Mouse (Mus musculus) stomach, embryonic 14.5 days (tissue): ENCODE data around the gene Iffo1. TPM values are rescaled to one million over a fixed set of nuclear protein-coding genes. Genes with fewer than 3 reads are reported as not detected.

Experiments used
- ATAC-seq: fragments of 200-750 bp; cut with Nextera tagmentation; 2 replicates; pipeline ENCODE4 v1.8.0; 2017; ENCODE audit warnings: low read depth, moderate TSS enrichment; ENCODE audit not compliant: insufficient number of reproducible peaks, insufficient read depth, low FRiP score
- H3K27ac ChIP-seq: fragments of 300-500 bp; sonication (generic); 2 replicates; pipeline ENCODE4 v1.5.1; 2014; ENCODE audit warnings: mild to moderate bottlenecking, low read length, moderate library complexity, mixed read lengths
- H3K27me3 ChIP-seq: fragments of 300-500 bp; sonication (generic); 2 replicates; pipeline ENCODE4 v1.6.1; 2014; ENCODE audit warnings: low read length, control low read depth, mixed read lengths; ENCODE audit not compliant: control insufficient read depth, insufficient read depth
- H3K36me3 ChIP-seq: fragments of 300-500 bp; sonication (generic); 2 replicates; pipeline ENCODE4 v1.6.1; 2014; ENCODE audit warnings: mild to moderate bottlenecking, control low read depth, low read length, moderate library complexity, mixed read lengths; ENCODE audit not compliant: control insufficient read depth, insufficient read depth
- H3K4me1 ChIP-seq: fragments of 300-500 bp; sonication (generic); 2 replicates; pipeline ENCODE4 v1.6.1; 2014; ENCODE audit warnings: low read length, control low read depth, mixed read lengths; ENCODE audit not compliant: control insufficient read depth, insufficient read depth
- H3K4me2 ChIP-seq: fragments of 300-500 bp; sonication (generic); replicated peaks from 2 replicates; pipeline ENCODE4 v1.6.1; 2014; ENCODE audit warnings: low read depth, low read length, control low read depth
- H3K4me3 ChIP-seq: fragments of 300-500 bp; sonication (generic); 2 replicates; pipeline ENCODE4 v1.5.1; 2014; ENCODE audit warnings: low read depth, low read length, control low read depth
- H3K9ac ChIP-seq: fragments of 300-500 bp; sonication (generic); replicated peaks from 2 replicates; pipeline ENCODE4 v1.6.1; 2014; ENCODE audit warnings: low read depth, mild to moderate bottlenecking, control low read depth, low read length, moderate library complexity, mixed read lengths
- H3K9me3 ChIP-seq: fragments of 300-500 bp; sonication (generic); 2 replicates; pipeline ENCODE4 v1.6.1; 2016; ENCODE audit warnings: low read depth, low read length, control low read depth; ENCODE audit not compliant: control insufficient read depth
- WGBS: fragments of 180-500 bp; shearing (Covaris S2); extraction: QIAGEN DNeasy Blood & Tissue Kit; methylation state at CpG from one replicate; pipeline ENCODE4 v1.1.7; 2014; 5-methylcytosine and 5-hydroxymethylcytosine counted together
- polyA plus RNA-seq: library from polyadenylated mRNA; unstranded; fragments of >200 nt; fragmentation: Nextera tagmentation; extraction: Ambion mirVana; gene quantifications from 2 replicates; pipeline ENCODE4 v1.2.1, GENCODE M21; 2014

The Iffo1 gene
- polyA plus RNA-seq, 1 experiment from 2014 or later, result 7.4 TPM

- peaks cover 60% of the 10 kb centered on the region for H3K36me3 ChIP-seq
- WGBS, result under 1% methylated on average over 66 of the region's 66 CpGs
- peak within 1 kb of the TSS; percentile 50; the same call in 1 of the 2 replicates for H3K27ac ChIP-seq
- peak; percentile 94 for ATAC-seq
- no peaks in the 10 kb centered on the region for H3K9me3 ChIP-seq
- H3K27me3 ChIP-seq, result no peaks in the 10 kb centered on the region
- H3K4me2 ChIP-seq, result peak within 1 kb of the TSS; percentile 83
- H3K9ac ChIP-seq, result peak within 1 kb of the TSS; percentile 55
- peak within 1 kb of the TSS; percentile 88 for H3K4me3 ChIP-seq
- 0 out of 2 replicates have a peak, but pooled peaks cover 2% of the 10 kb centered on the region for H3K4me1 ChIP-seq
Observed at GRCm38 (mm10) chr6:125131302-125132156, 13.5 kb upstream of the Iffo1 start, which contains the start of gene Nop2. Gene Nop2 (plus strand): TSS chr6:125131909.

GRCm38 (mm10) chr6:125132470-125132869 lies 12.6 kb upstream of the Iffo1 start:
- Histone ChIP-seq H3K9me3 (no peaks in the 10 kb centered on the region), H3K27me3 (no peaks in the 10 kb centered on the region), H3K4me1 (0 out of 2 replicates have a peak, but pooled peaks cover 2% of the 10 kb centered on the region), H3K4me3 (peak overlapping the region; percentile 88), H3K9ac (peak overlapping the region; percentile 55), H3K27ac (no peak overlapping the region), H3K4me2 (peak overlapping the region; percentile 83), H3K36me3 (peaks cover 62% of the 10 kb centered on the region)
- ATAC-seq, result no peak
- 9% methylated on average over 11 of the region's 11 CpGs for WGBS

GRCm38 (mm10) chr6:125137002-125137671 lies 7.9 kb upstream of the Iffo1 start:
- H3K9me3 ChIP-seq, result no peaks in the 10 kb centered on the region
- no peak overlapping the region for H3K4me3 ChIP-seq
- ATAC-seq, result no peak
- H3K4me2 ChIP-seq, result no peak overlapping the region
- WGBS, result 90% methylated on average over 19 of the region's 19 CpGs
- no peak overlapping the region for H3K27ac ChIP-seq
- H3K27me3 ChIP-seq, result no peaks in the 10 kb centered on the region
- H3K36me3 ChIP-seq, result peaks cover 78% of the 10 kb centered on the region
- 0 out of 2 replicates have a peak, but pooled peaks cover 2% of the 10 kb centered on the region for H3K4me1 ChIP-seq
- H3K9ac ChIP-seq, result no peak overlapping the region

GRCm38 (mm10) chr6:125139747-125140146 lies 5.3 kb upstream of the Iffo1 start:
- no peak overlapping the region for H3K4me3 ChIP-seq
- no peaks in the 10 kb centered on the region for H3K4me1 ChIP-seq
- no peak overlapping the region for H3K27ac ChIP-seq
- ATAC-seq, result no peak
- no peak overlapping the region for H3K4me2 ChIP-seq
- H3K9me3 ChIP-seq, result no peaks in the 10 kb centered on the region
- H3K36me3 ChIP-seq, result peaks cover 63% of the 10 kb centered on the region
- no peaks in the 10 kb centered on the region for H3K27me3 ChIP-seq
- WGBS, result 90% methylated on average over 7 of the region's 7 CpGs
- H3K9ac ChIP-seq, result no peak overlapping the region

- H3K27me3 ChIP-seq, result no peaks in the 10 kb centered on the region
- no peaks in the 10 kb centered on the region for H3K9me3 ChIP-seq
- H3K9ac ChIP-seq, result no peak overlapping the region
- H3K4me2 ChIP-seq, result no peak overlapping the region
- 89% methylated on average over 8 of the region's 8 CpGs for WGBS
- H3K4me3 ChIP-seq, result no peak overlapping the region
- no peak overlapping the region for H3K27ac ChIP-seq
- ATAC-seq, result no peak
- peaks cover 39% of the 10 kb centered on the region for H3K36me3 ChIP-seq
- peaks cover 13% of the 10 kb centered on the region for H3K4me1 ChIP-seq
Observed at GRCm38 (mm10) chr6:125142436-125142835, 2.6 kb upstream of the Iffo1 start.

- Histone ChIP-seq H3K4me2 (no peak overlapping the region), H3K27ac (no peak overlapping the region), H3K36me3 (peaks cover 36% of the 10 kb centered on the region), H3K27me3 (no peaks in the 10 kb centered on the region), H3K4me1 (peaks cover 18% of the 10 kb centered on the region), H3K4me3 (no peak overlapping the region), H3K9ac (no peak overlapping the region), H3K9me3 (no peaks in the 10 kb centered on the region)
- no peak for ATAC-seq
- whole genome bisulfite sequencing, result 66% methylated on average over 3 of the region's 3 CpGs
Observed at GRCm38 (mm10) chr6:125143128-125143527, 1.9 kb upstream of the Iffo1 start.

GRCm38 (mm10) chr6:125143904-125144303 lies 1.1 kb upstream of the Iffo1 start:
- peaks cover 21% of the 10 kb centered on the region for H3K4me1 ChIP-seq
- no peak for ATAC-seq

GRCm38 (mm10) chr6:125145479-125145951 lies 474 bp downstream of the Iffo1 start:
- H3K9ac ChIP-seq, result peak overlapping the region; percentile 72
- WGBS, result 5% methylated on average over 35 of the region's 35 CpGs
- peaks cover 15% of the 10 kb centered on the region for H3K36me3 ChIP-seq
- no peaks in the 10 kb centered on the region for H3K27me3 ChIP-seq
- ATAC-seq, result peak; percentile 25; the same call in 1 of the 2 replicates
- no peaks in the 10 kb centered on the region for H3K9me3 ChIP-seq
- H3K4me3 ChIP-seq, result peak overlapping the region; percentile 65
- peaks cover 21% of the 10 kb centered on the region for H3K4me1 ChIP-seq
- peak overlapping the region; percentile 84 for H3K27ac ChIP-seq
- peak overlapping the region; percentile 82 for H3K4me2 ChIP-seq

More at GRCm38 (mm10) chr6:125143904-125144303, 1.1 kb upstream of the Iffo1 start:
- Histone ChIP-seq H3K27ac (no peak overlapping the region), H3K4me3 (no peak overlapping the region), H3K27me3 (no peaks in the 10 kb centered on the region), H3K36me3 (peaks cover 30% of the 10 kb centered on the region), H3K9me3 (no peaks in the 10 kb centered on the region), H3K9ac (no peak overlapping the region), H3K4me2 (no peak overlapping the region)
- 80% methylated on average over 9 of the region's 9 CpGs for WGBS
